In the genomic region with DNA sequence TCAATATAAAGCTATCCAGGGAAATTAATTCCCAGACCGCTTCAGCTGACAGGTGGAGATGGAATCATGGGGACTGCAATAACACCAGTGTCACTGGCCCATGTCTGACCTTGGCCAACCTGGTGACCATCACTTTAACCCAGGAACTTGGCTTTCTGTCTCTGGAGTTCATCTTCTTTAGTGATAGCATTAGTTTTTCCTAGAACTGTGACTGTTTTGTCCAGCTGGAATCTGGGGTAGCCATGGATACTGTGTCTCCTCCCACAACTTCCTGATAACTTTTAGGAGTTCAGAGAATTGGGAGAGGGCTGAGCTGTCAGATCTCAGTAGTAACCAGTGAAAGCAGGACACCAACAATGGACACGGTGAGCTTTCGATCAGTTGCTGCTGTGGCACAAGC, we compare ENCODE assay signal across 29 mouse cellular contexts.
DNase-seq lines count a peak whose midpoint lies in the region; ATAC-seq and TF ChIP-seq lines count a peak whose summit lies in the region.
"Had no signal": no experiment of that assay in that cellular context is flagged by ENCODE, and none has a peak within 500 bp of the region (broad histone marks: within the 10 kb centered on the region; RNA-seq: fewer than 3 reads in every experiment).

No protein-coding gene starts in this region.

- H3K4me2 ChIP-seq in hindbrain, embryonic 16.5 days (ENCODE audit: low read length), result no peak overlapping the region
- H3K4me2 ChIP-seq: embryonic facial prominence, embryonic 13.5 days; forebrain, embryonic 15.5 days; heart, embryonic 15.5 days; hindbrain, embryonic 15.5 days; limb, embryonic 12.5 days; lung, embryonic 15.5 days; midbrain, embryonic 15.5 days; neural tube, embryonic 15.5 days had no signal

- no peaks in the 10 kb centered on the region for H3K36me3 ChIP-seq in hindbrain, embryonic 10.5 days
- no peaks in the 10 kb centered on the region for H3K36me3 ChIP-seq in hindbrain, embryonic 16.5 days (ENCODE audit: control insufficient read depth, insufficient read depth, low read length)
- H3K36me3 ChIP-seq in small intestine, adult 2 months (ENCODE audit: control insufficient read depth, insufficient read depth, low read length), result no peaks in the 10 kb centered on the region
- H3K36me3 ChIP-seq: embryonic facial prominence, embryonic 13.5 days; forebrain, embryonic 10.5 days; forebrain, embryonic 15.5 days; heart, embryonic 15.5 days; hindbrain, embryonic 15.5 days; limb, embryonic 12.5 days; lung, embryonic 15.5 days; midbrain, embryonic 10.5 days; midbrain, embryonic 15.5 days; neural tube, embryonic 15.5 days had no signal

- no peaks in the 10 kb centered on the region for H3K9me3 ChIP-seq in hindbrain, embryonic 10.5 days
- no peaks in the 10 kb centered on the region for H3K9me3 ChIP-seq in hindbrain, embryonic 16.5 days (ENCODE audit: control insufficient read depth, low read length)
- H3K9me3 ChIP-seq: embryonic facial prominence, embryonic 13.5 days; forebrain, embryonic 10.5 days; forebrain, embryonic 15.5 days; heart, embryonic 15.5 days; hindbrain, embryonic 15.5 days; limb, embryonic 12.5 days; lung, embryonic 15.5 days; midbrain, embryonic 10.5 days; midbrain, embryonic 15.5 days; neural tube, embryonic 15.5 days had no signal

- 83% methylated on average over 3 of the region's 3 CpGs for WGBS in hindbrain, embryonic 10.5 days
- WGBS in hindbrain, embryonic 16.5 days, result 80% methylated on average over 3 of the region's 3 CpGs
- WGBS in small intestine, adult 2 months, result 62% methylated on average over 3 of the region's 3 CpGs

- no peak overlapping the region for H3K4me3 ChIP-seq in hindbrain, embryonic 10.5 days
- H3K4me3 ChIP-seq in hindbrain, embryonic 16.5 days (ENCODE audit: low read length), result no peak overlapping the region
- H3K4me3 ChIP-seq in small intestine, adult 2 months (ENCODE audit: low read depth, low read length), result no peak overlapping the region
- H3K4me3 ChIP-seq: embryonic facial prominence, embryonic 13.5 days; forebrain, embryonic 10.5 days; forebrain, embryonic 15.5 days; heart, embryonic 15.5 days; hindbrain, embryonic 15.5 days; layer of hippocampus, adult 2 months; left cerebral cortex, adult 2 months; limb, embryonic 12.5 days; lung, embryonic 15.5 days; midbrain, embryonic 10.5 days; midbrain, embryonic 15.5 days; neural tube, embryonic 15.5 days had no signal

- peaks cover 15% of the 10 kb centered on the region for H3K4me1 ChIP-seq in hindbrain, embryonic 10.5 days (replicated peaks)
- H3K4me1 ChIP-seq in hindbrain, embryonic 16.5 days (ENCODE audit: control insufficient read depth, insufficient read depth, low read depth, low read length), result no peaks in the 10 kb centered on the region
- peaks cover 29% of the 10 kb centered on the region for H3K4me1 ChIP-seq in small intestine, adult 2 months (ENCODE audit: control insufficient read depth, insufficient read depth, insufficient read length, low read length)
- H3K4me1 ChIP-seq: embryonic facial prominence, embryonic 13.5 days; forebrain, embryonic 15.5 days; hindbrain, embryonic 15.5 days; limb, embryonic 12.5 days; lung, embryonic 15.5 days; midbrain, embryonic 15.5 days; neural tube, embryonic 15.5 days had no signal

- 0 out of 2 replicates have a peak overlapping the region, but pooled peaks have one; percentile 1 for H3K27ac ChIP-seq in hindbrain, embryonic 10.5 days
- H3K27ac ChIP-seq in hindbrain, embryonic 16.5 days (ENCODE audit: low read depth, low read length), result no peak overlapping the region
- H3K27ac ChIP-seq in small intestine, adult 2 months (ENCODE audit: insufficient read depth, low read depth, low read length), result peak overlapping the region; percentile 67
- H3K27ac ChIP-seq: embryonic facial prominence, embryonic 13.5 days; forebrain, embryonic 10.5 days; forebrain, embryonic 15.5 days; heart, embryonic 15.5 days; hindbrain, embryonic 15.5 days; layer of hippocampus, adult 2 months; left cerebral cortex, adult 2 months; limb, embryonic 12.5 days; liver, embryonic 14.5 days; lung, embryonic 15.5 days; midbrain, embryonic 10.5 days; midbrain, embryonic 15.5 days; neural tube, embryonic 15.5 days had no signal

- no peak for TF ChIP-seq POLR2A in small intestine, adult 2 months (IDR thresholded peaks at IDR 0.05; ENCODE audit: low read depth, low read length)

- no peaks in the 10 kb centered on the region for H3K27me3 ChIP-seq in hindbrain, embryonic 10.5 days (ENCODE audit: insufficient read depth, poor library complexity, severe bottlenecking)
- no peaks in the 10 kb centered on the region for H3K27me3 ChIP-seq in hindbrain, embryonic 16.5 days (replicated peaks; ENCODE audit: control insufficient read depth, insufficient read depth, low read length)
- no peaks in the 10 kb centered on the region for H3K27me3 ChIP-seq in small intestine, adult 2 months (ENCODE audit: control insufficient read depth, insufficient read depth, low read length)
- H3K27me3 ChIP-seq: embryonic facial prominence, embryonic 13.5 days; forebrain, embryonic 15.5 days; hindbrain, embryonic 15.5 days; limb, embryonic 12.5 days; lung, embryonic 15.5 days; midbrain, embryonic 15.5 days; neural tube, embryonic 15.5 days had no signal

- no peak overlapping the region for H3K9ac ChIP-seq in hindbrain, embryonic 16.5 days (ENCODE audit: low read depth, low read length)
- H3K9ac ChIP-seq: embryonic facial prominence, embryonic 13.5 days; forebrain, embryonic 15.5 days; heart, embryonic 15.5 days; hindbrain, embryonic 15.5 days; limb, embryonic 12.5 days; liver, embryonic 14.5 days; lung, embryonic 15.5 days; midbrain, embryonic 15.5 days; neural tube, embryonic 15.5 days had no signal

- TF ChIP-seq CTCF in small intestine, adult 2 months (IDR thresholded peaks at IDR 0.05; ENCODE audit: extremely low read depth, insufficient read length, insufficient replicate concordance, low read depth, low read length), result no peak

- ATAC-seq in hindbrain, embryonic 16.5 days, result no peak
- ATAC-seq: forebrain, embryonic 15.5 days; midbrain, embryonic 15.5 days had no signal

- DNase-seq in hindbrain, embryonic 10.5 days (ENCODE audit: low spot score), result no peak
- DNase-seq in kidney, postnatal 10 days, result peak; percentile 13
- no peak for DNase-seq in kidney, adult 18-20 months
- peak; percentile 24 for DNase-seq in kidney, postnatal 14 days
- DNase-seq: adrenal gland, postnatal 25 days; B cell, adult 2 months; cerebellum, adult 11-12 months; cerebellum, adult 9-11 months; gastrocnemius, postnatal 25 days; retina, postnatal 1 day; right cerebral cortex, postnatal 14 days; spleen, adult 18-20 months; thymus, adult 2 months; thymus, postnatal 4 days had no signal

Comparison
In these comparisons a context has a peak if more than half of its experiments do, and no peak if none do; other contexts are left out.
1. DNase-seq: peak in kidney, postnatal 10 days (single experiment) and kidney, postnatal 14 days (single experiment); none in hindbrain, embryonic 10.5 days (single experiment) and kidney, adult 18-20 months (single experiment).